Mouse (Mus musculus) kidney, embryonic 15.5 days (tissue): ENCODE results near the gene Il6. TPM values are rescaled to one million over a fixed set of nuclear protein-coding genes. Genes with fewer than 3 reads are reported as not detected.
"Not testable (repeated sequence)": the region's sequence is repeated elsewhere in the genome, so short reads cannot be mapped to it uniquely, and the experiment has no call there.

Experiments
- ATAC-seq: fragments of 200-750 bp; cut with Nextera tagmentation; replicated peaks from 2 replicates; pipeline ENCODE4 v1.8.0; 2017; ENCODE audit warnings: moderate TSS enrichment; ENCODE audit not compliant: low FRiP score
- H3K27ac ChIP-seq: fragments of 300-500 bp; sonication (generic); 2 replicates; pipeline ENCODE4 v1.5.1; 2015; ENCODE audit warnings: mild to moderate bottlenecking, inconsistent platforms
- H3K27me3 ChIP-seq: fragments of 300-500 bp; sonication (generic); 2 replicates; pipeline ENCODE4 v1.6.1; 2015; ENCODE audit warnings: inconsistent platforms
- H3K36me3 ChIP-seq: fragments of 300-500 bp; sonication (generic); 2 replicates; pipeline ENCODE4 v1.6.1; 2015; ENCODE audit warnings: inconsistent platforms
- H3K4me1 ChIP-seq: fragments of 300-500 bp; sonication (generic); 2 replicates; pipeline ENCODE4 v1.6.1; 2015; ENCODE audit warnings: inconsistent platforms
- H3K4me2 ChIP-seq: fragments of 300-500 bp; sonication (generic); 2 replicates; pipeline ENCODE4 v1.6.1; 2015; ENCODE audit warnings: moderate library complexity, mild to moderate bottlenecking, inconsistent platforms
- H3K4me3 ChIP-seq: fragments of 300-500 bp; sonication (generic); replicated peaks from 2 replicates; pipeline ENCODE4 v1.5.1; 2015; ENCODE audit warnings: mild to moderate bottlenecking, inconsistent platforms
- H3K9ac ChIP-seq: fragments of 300-500 bp; sonication (generic); 2 replicates; pipeline ENCODE4 v1.6.1; 2015; ENCODE audit warnings: mild to moderate bottlenecking, inconsistent platforms
- H3K9me3 ChIP-seq: fragments of 300-500 bp; sonication (generic); replicated peaks from 2 replicates; pipeline ENCODE4 v1.6.1; 2016; ENCODE audit warnings: inconsistent platforms
- WGBS: fragments of 180-500 bp; shearing (Covaris S2); methylation state at CpG from one replicate; pipeline ENCODE4 v1.1.7; 2015; ENCODE audit warnings: mixed read lengths; 5-methylcytosine and 5-hydroxymethylcytosine counted together
- polyA plus RNA-seq: library from polyadenylated mRNA; unstranded; fragments of >200 nt; fragmentation: Nextera tagmentation; extraction: Ambion mirVana; gene quantifications from 2 replicates; pipeline ENCODE4 v1.2.1, GENCODE M21; 2015

Il6 gene
- 0.12 and 0.23 TPM in 2 replicates for polyA plus RNA-seq

DNA sequence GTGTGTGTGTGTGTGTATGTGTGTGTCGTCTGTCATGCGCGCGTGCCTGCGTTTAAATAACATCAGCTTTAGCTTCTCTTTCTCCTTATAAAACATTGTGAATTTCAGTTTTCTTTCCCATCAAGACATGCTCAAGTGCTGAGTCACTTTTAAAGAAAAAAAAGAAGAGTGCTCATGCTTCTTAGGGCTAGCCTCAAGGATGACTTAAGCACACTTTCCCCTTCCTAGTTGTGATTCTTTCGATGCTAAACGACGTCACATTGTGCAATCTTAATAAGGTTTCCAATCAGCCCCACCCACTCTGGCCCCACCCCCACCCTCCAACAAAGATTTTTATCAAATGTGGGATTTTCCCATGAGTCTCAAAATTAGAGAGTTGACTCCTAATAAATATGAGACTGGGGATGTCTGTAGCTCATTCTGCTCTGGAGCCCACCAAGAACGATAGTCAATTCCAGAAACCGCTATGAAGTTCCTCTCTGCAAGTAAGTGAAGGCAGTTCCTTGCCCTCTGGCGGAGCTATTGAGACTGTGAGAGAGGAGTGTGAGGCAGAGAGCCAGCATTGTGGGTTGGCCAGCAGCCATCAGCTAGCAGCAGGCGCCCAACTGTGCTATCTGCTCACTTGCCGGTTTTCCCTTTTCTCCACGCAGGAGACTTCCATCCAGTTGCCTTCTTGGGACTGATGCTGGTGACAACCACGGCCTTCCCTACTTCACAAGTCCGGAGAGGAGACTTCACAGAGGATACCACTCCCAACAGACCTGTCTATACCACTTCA, at the start of gene Il6:
Gene Il6, plus strand, starts transcription at position 389 of the 778 bp plus-strand sequence.
- Histone ChIP-seq H3K36me3 (no peaks in the 10 kb centered on the region), H3K9me3 (no peaks in the 10 kb centered on the region), H3K4me1 (no peaks in the 10 kb centered on the region), H3K27me3 (no peaks in the 10 kb centered on the region), H3K4me3 (no peak within 1 kb of the TSS), H3K9ac (no peak within 1 kb of the TSS), H3K27ac (no peak within 1 kb of the TSS), H3K4me2 (no peak within 1 kb of the TSS)
- WGBS: 64% methylated on average over 16 of the region's 16 CpGs
- ATAC-seq: peak; percentile 67

DNA sequence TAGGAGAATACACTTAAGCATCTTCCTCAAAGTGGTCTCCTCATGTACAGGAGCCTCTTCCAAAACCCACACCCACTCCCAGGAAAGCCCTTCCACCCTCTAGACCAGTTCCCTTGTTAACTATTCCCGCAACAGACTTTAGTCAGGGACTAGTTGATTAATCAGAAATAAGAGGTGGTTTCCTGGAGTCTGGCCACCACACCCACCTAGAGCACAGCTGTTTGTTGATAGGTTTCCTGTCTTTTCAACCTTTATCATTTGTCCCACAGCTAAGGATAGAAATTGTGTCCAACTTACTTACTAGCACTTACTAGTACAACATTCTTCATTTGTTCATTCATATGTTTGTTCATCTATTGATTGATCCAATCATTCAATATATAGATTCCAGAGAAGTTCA, 49.4 kb upstream of the Il6 start:
- 86% methylated on average over 1 of the region's 1 CpGs for WGBS
- no peak overlapping the region for H3K9ac ChIP-seq
- ATAC-seq: no peak
- H3K9me3 ChIP-seq: no peaks in the 10 kb centered on the region
- H3K4me2 ChIP-seq: no peak overlapping the region
- H3K36me3 ChIP-seq: no peaks in the 10 kb centered on the region
- H3K4me1 ChIP-seq: no peaks in the 10 kb centered on the region
- H3K27ac ChIP-seq: no peak overlapping the region
- no peak overlapping the region for H3K4me3 ChIP-seq
- no peaks in the 10 kb centered on the region for H3K27me3 ChIP-seq

DNA sequence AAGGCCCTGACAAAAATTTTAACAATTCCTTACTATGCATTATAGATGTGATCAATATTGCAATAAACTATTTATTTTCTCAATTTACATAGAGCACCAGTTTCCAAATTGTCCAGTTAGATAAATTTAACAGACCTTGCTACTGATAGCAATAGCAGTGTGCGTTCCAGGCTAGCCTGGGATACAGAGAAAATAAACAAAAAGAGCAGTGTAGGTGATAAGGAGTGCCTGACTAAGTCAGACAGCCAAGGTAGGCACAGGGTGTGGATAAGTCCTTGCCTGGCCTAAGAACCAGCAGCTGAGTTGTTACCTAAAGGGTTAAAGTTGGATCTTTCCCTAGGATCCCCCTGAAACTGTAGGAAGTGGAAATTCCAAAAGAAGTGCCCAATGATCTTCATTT, 42.7 kb upstream of the Il6 start:
- H3K27ac ChIP-seq: no peak overlapping the region
- no peak overlapping the region for H3K9ac ChIP-seq
- 83% methylated on average over 1 of the region's 1 CpGs for WGBS

DNA sequence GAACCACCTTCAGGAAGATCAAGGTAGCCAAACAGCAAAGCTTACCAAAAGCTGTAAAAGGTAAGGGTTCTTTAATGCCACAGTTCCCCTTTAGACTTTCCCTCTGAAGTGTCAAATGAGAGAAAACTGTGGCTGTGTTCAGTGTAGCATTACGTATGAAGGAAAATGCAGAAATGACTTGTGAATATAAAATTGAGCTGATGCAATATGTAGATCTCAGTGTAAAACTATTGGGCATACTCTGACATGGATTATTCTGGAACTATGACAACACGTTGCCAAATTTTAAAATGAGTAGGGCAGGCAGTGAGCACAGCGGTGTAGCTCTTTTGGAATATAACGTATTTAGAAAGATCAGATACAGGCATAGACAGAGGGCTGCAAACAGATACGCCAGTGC, 40.1 kb upstream of the Il6 start:
- 87% methylated on average over 5 of the region's 5 CpGs for WGBS
- H3K4me2 ChIP-seq: no peak overlapping the region
- H3K9me3 ChIP-seq: no peaks in the 10 kb centered on the region
- no peak overlapping the region for H3K9ac ChIP-seq
- no peaks in the 10 kb centered on the region for H3K27me3 ChIP-seq
- no peak for ATAC-seq
- H3K27ac ChIP-seq: no peak overlapping the region
- no peaks in the 10 kb centered on the region for H3K4me1 ChIP-seq
- H3K4me3 ChIP-seq: no peak overlapping the region
- H3K36me3 ChIP-seq: no peaks in the 10 kb centered on the region

More for the DNA sequence above, 42.7 kb upstream of the Il6 start:
- Histone ChIP-seq H3K4me1 (no peaks in the 10 kb centered on the region), H3K27me3 (no peaks in the 10 kb centered on the region), H3K4me2 (no peak overlapping the region), H3K36me3 (no peaks in the 10 kb centered on the region), H3K9me3 (no peaks in the 10 kb centered on the region), H3K4me3 (no peak overlapping the region)
- ATAC-seq: no peak

DNA sequence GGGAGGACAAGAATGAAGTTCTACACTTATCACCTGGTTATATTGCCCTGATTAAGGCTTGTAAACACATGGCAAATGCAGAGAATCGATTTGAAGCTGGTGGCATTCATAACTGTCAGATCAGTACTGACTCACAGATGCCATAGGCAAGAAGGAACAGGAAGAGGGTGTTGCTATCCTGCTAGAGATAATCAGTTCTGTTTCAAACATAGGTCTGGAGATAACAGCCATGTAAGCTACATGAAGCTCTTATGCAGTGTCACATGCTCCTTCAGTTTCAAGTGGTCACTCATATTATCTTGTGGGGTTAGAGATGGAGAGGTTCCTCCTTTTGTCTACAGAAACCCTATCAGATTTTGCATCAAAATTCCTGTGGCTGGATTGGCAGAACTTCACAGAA, 39.4 kb upstream of the Il6 start:
- Histone ChIP-seq H3K36me3 (no peaks in the 10 kb centered on the region), H3K9me3 (no peaks in the 10 kb centered on the region), H3K27ac (no peak overlapping the region), H3K4me1 (no peaks in the 10 kb centered on the region), H3K9ac (no peak overlapping the region), H3K4me2 (no peak overlapping the region), H3K4me3 (no peak overlapping the region), H3K27me3 (no peaks in the 10 kb centered on the region)
- 79% methylated on average over 1 of the region's 1 CpGs for WGBS
- no peak for ATAC-seq

DNA sequence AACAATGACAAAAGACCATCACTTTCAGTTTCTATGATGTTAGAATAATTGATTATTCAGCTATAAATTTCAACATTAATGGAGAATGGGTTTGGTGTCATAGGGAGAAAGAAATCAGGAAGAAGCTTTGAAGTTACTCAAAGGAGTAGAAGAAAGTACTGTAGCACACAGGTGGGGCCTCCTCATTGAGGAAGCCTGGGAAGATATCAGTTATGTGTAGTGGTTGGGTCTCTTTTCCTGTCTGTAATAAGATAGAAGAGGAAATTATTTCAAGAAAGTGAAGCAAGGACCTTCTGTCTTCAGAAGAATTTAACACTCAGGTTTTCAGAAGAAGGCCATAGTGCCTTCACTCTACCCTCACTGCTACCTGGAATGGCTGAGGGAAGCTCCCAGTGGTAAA, 38.8 kb upstream of the Il6 start:
- Histone ChIP-seq H3K4me1 (no peaks in the 10 kb centered on the region), H3K9ac (no peak overlapping the region), H3K27me3 (no peaks in the 10 kb centered on the region), H3K4me2 (no peak overlapping the region), H3K4me3 (no peak overlapping the region), H3K9me3 (no peaks in the 10 kb centered on the region), H3K27ac (no peak overlapping the region), H3K36me3 (no peaks in the 10 kb centered on the region)
- ATAC-seq: no peak

DNA sequence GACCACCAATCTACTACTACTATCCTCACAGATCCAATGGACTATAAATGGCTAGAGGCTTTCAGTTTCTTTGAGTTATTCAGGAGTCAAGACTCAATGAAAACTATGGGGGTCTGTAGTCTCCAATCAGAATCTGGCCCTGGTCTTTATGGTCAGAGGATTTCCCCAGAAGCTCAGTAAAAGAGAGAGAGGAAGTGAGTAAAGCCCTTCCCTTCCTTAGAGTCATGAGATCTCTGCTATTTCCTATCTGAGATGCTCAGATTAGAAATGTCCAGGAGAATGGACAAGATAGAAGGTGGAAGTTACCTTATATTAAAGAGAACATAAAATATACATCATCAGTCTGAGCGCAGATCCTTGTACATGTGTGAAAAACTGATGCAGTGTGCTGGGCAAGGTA, 19.3 kb upstream of the Il6 start:
- Histone ChIP-seq H3K27ac (no peak overlapping the region), H3K9me3 (no peaks in the 10 kb centered on the region), H3K4me3 (no peak overlapping the region), H3K27me3 (no peaks in the 10 kb centered on the region), H3K4me1 (no peaks in the 10 kb centered on the region), H3K4me2 (no peak overlapping the region), H3K9ac (no peak overlapping the region), H3K36me3 (no peaks in the 10 kb centered on the region)
- no peak for ATAC-seq
- WGBS: 85% methylated on average over 1 of the region's 1 CpGs

DNA sequence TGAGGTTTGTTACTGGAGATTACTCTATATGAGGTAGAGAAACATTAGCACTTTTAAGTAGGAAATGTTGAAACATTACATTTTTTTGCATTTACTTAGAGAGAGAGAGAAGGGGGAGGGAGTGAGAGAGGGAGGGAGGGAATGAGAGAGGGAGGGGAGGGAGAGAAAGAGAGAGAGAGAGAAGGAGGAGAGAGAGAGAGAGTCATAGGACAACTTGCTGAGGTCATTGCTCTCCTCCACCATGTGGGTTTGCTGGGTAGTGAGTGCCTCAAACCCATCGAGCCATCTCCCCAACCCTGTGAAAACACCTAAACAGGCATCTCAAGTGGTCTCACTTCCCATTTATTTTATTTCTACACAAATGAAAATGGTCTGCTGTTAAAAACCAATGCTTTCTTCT, 18.6 kb upstream of the Il6 start:
- Histone ChIP-seq H3K27me3 (no peaks in the 10 kb centered on the region), H3K4me2 (no peak overlapping the region), H3K4me1 (no peaks in the 10 kb centered on the region), H3K9me3 (no peaks in the 10 kb centered on the region), H3K36me3 (no peaks in the 10 kb centered on the region), H3K27ac (no peak overlapping the region), H3K9ac (no peak overlapping the region), H3K4me3 (no peak overlapping the region)
- 84% methylated on average over 1 of the region's 1 CpGs for WGBS
- ATAC-seq: no peak

DNA sequence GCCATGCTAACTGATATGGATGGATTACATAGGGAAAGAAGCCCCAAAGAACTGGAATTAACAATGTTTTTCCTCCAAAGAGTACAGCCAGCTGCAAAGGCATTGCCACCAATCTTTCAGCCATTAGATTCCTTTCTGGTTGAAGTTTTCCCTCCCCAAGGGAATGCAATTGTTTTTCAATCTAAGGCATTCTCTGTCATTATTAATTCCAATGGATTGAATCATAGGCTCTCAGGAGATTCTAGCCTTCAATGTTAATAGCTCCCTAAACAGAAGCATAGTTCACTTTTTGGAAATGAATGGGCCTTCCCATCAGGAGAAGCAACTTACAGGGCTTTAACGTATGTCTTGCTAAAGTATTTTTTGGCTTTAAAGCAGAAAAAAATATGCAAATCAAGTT, 15.6 kb upstream of the Il6 start:
- Histone ChIP-seq H3K4me2 (no peak overlapping the region), H3K9me3 (no peaks in the 10 kb centered on the region), H3K4me1 (no peaks in the 10 kb centered on the region), H3K27me3 (no peaks in the 10 kb centered on the region), H3K36me3 (no peaks in the 10 kb centered on the region), H3K4me3 (no peak overlapping the region), H3K27ac (no peak overlapping the region), H3K9ac (no peak overlapping the region)
- ATAC-seq: no peak
- 64% methylated on average over 1 of the region's 1 CpGs for WGBS

DNA sequence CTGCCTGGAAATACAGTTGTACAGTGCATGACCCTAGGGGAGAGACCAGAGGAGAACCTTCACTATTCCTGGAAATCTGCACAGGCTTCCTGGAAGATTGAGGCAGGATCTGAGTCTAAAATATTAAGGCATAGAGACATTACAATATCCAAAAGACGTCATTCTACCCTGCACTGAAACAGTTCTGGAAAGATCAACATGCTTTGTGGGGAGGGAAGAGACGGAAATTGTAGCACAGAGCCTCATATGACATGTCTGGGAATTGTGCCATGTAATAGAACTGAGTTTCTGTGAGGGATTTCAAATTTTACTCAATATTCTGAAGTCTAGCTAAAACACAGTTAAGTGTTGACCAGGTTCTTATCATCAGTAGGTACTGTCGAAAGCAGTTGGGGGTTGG, 12.0 kb upstream of the Il6 start:
- Histone ChIP-seq H3K4me1 (no peaks in the 10 kb centered on the region), H3K36me3 (no peaks in the 10 kb centered on the region), H3K4me3 (no peak overlapping the region), H3K27ac (no peak overlapping the region), H3K4me2 (no peak overlapping the region), H3K27me3 (no peaks in the 10 kb centered on the region), H3K9ac (no peak overlapping the region), H3K9me3 (no peaks in the 10 kb centered on the region)
- ATAC-seq: no peak
- whole genome bisulfite sequencing: 62% methylated on average over 3 of the region's 3 CpGs

DNA sequence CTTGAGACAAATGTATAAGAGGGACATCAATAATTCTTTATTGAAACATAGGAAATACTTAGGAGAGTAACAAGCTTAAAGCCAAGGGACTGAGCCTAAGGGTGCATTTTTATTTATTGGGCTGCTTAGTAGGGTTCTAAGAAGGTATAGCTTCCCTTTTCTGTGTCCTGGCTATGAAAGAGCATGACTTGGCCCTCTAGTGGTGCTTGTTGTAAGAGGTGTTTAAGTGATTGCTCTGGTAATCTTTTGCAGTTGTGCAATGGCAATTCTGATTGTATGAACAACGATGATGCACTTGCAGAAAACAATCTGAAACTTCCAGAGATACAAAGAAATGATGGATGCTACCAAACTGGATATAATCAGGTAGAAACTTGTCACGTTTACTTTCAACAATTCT, 1.7 kb downstream of the Il6 start:
- Histone ChIP-seq H3K4me3 (no peak overlapping the region), H3K4me1 (no peaks in the 10 kb centered on the region), H3K9me3 (no peaks in the 10 kb centered on the region), H3K27me3 (no peaks in the 10 kb centered on the region), H3K36me3 (no peaks in the 10 kb centered on the region), H3K9ac (no peak overlapping the region), H3K4me2 (no peak overlapping the region), H3K27ac (no peak overlapping the region)
- no peak for ATAC-seq
- WGBS: 63% methylated on average over 2 of the region's 2 CpGs

DNA sequence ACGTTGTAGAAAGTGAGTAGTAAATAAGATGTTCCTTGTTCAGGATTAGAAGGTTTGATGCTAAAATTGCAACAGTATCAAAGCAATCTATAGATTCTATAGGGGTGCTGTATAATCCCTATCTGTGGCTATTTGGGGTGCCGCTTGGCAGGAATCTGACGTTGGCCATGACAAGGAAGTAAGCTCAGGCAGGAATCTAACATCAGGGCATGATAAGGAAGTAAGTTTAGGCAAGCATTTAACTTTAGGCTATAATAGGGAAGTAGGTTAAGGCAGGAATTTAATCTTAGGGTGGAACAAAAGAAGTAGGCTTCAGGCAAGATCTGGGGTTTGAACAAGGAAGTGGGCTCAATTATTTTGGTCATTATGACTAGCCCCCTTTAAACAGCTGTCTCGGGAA, 22.9 kb downstream of the Il6 start:
- not testable (repeated sequence) for H3K9me3 ChIP-seq, ATAC-seq, H3K36me3 ChIP-seq, H3K27me3 ChIP-seq, H3K4me1 ChIP-seq, H3K27ac ChIP-seq, H3K4me3 ChIP-seq, H3K9ac ChIP-seq, H3K4me2 ChIP-seq
- WGBS: 81% methylated on average over 4 of the region's 4 CpGs

DNA sequence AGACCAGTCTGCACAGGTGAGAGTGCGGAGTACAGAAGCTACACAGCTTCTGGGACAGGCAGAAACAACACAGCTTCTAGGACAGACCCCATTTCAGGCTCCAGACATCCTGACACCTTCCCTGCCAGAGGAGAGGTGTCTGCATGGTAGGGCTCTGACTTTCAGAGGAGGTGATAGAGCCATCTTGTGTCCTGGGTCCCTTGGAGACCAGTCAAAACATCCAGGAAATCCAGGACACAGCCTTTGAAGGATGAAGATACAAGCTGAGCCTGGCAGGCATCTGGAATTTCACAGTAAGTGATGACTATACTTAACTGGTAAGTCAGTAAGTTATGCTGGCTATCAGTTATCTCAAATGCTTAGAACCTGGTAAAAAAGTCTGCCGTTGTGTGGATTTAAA, 24.2 kb downstream of the Il6 start:
- H3K4me3 ChIP-seq, H3K27ac ChIP-seq, H3K27me3 ChIP-seq, H3K9ac ChIP-seq, H3K4me2 ChIP-seq, H3K9me3 ChIP-seq, H3K36me3 ChIP-seq, ATAC-seq, H3K4me1 ChIP-seq: not testable (repeated sequence)
- 91% methylated on average over 2 of the region's 2 CpGs for WGBS
